Mouse (Mus musculus) liver, embryonic 14.5 days (tissue): ENCODE measurements at regions not wholly inside any gene's neighbourhood (a gene's known extent, or its start where the extent isn't known, plus 50 kb on each side); places are given as distances from the start of the nearest gene placed in this dataset.

ENCODE experiments used
- CTCF ChIP-seq: IDR thresholded peaks from 2 replicates; pipeline ENCODE4 v1.5.1; 2016; ENCODE audit warnings: antibody characterized with exemption, low read depth, control low read depth
- EP300 ChIP-seq: IDR thresholded peaks from 2 replicates; pipeline ENCODE4 v1.6.1; 2016; ENCODE audit warnings: antibody characterized with exemption, low read depth

- no peak for TF ChIP-seq EP300
- no peak for TF ChIP-seq CTCF
Measured at GRCm38 (mm10) chr6:112152535-112153364, 120.8 kb upstream of the Lmcd1 start.
